Mouse (Mus musculus) olfactory bulb, adult 2 months (tissue): ENCODE measurements around the gene Gpd2. TPM values are rescaled to one million over a fixed set of nuclear protein-coding genes. Genes with fewer than 3 reads are reported as not detected.
A peak's percentile ranks its signal among the peaks of the same experiment; 100 is the strongest.

Source experiments
- H3K27ac ChIP-seq: fragments of 200-500 bp; 2 replicates; pipeline ENCODE4 v1.5.1; 2012; ENCODE audit warnings: low read depth, low read length; ENCODE audit not compliant: insufficient read depth
- H3K4me1 ChIP-seq: fragments of 200-500 bp; 2 replicates; pipeline ENCODE4 v1.6.1; 2012; ENCODE audit warnings: low read length; ENCODE audit not compliant: control insufficient read depth, insufficient read depth
- H3K4me3 ChIP-seq: fragments of 200-500 bp; 2 replicates; pipeline ENCODE4 v1.5.1; 2012; ENCODE audit warnings: mild to moderate bottlenecking, low read depth, low read length, moderate library complexity; ENCODE audit not compliant: insufficient read depth
- CTCF ChIP-seq: fragments of 200-500 bp; IDR thresholded peaks from 2 replicates; pipeline ENCODE4 v1.5.1; 2012; ENCODE audit warnings: low read depth, mild to moderate bottlenecking, low read length, moderate library complexity; ENCODE audit not compliant: insufficient read depth
- POLR2A ChIP-seq: fragments of 200-500 bp; IDR thresholded peaks from 2 replicates; pipeline ENCODE4 v1.6.1; 2012; ENCODE audit warnings: mild to moderate bottlenecking, low read depth, low read length, moderate library complexity; ENCODE audit not compliant: insufficient read depth
- WGBS: fragments of 180-500 bp; shearing (Covaris S2); methylation state at CpG from one replicate; pipeline ENCODE4 v1.1.7; 2018; 5-methylcytosine and 5-hydroxymethylcytosine counted together
- polyA plus RNA-seq: library from polyadenylated mRNA; stranded (reverse); fragments of >200 nt; gene quantifications from 2 replicates; pipeline ENCODE4 v1.2.4, GENCODE M21; 2012; ENCODE audit warnings: low replicate concordance; ENCODE audit not compliant: missing spikeins, insufficient read depth, insufficient read length

Gene Gpd2
- polyA plus RNA-seq, 1 experiment, result not detected

DNA sequence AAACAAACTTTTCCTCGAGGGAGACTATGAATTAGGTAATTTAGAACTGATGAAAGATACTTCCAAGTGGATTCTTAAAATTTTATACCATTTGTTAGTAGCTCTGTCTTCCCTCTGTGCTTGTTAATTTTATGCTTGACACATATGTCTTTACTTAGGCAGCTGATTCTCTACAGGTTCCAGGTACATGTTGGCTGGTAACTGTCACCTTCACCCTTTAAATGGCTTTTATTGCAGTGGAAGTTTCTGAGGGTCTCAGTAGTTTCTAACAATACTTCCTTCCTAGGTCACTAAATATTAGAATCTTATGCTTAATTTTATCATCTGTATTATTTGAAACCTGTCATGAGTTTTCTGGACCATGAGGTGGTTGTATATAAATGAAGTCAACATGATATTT, 105.5 kb downstream of the Gpd2 start:
- H3K27ac ChIP-seq, result no peak overlapping the region
- 74% methylated on average over 1 of the region's 1 CpGs for WGBS
- no peaks in the 10 kb centered on the region for H3K4me1 ChIP-seq
- TF ChIP-seq CTCF, result no peak
- no peak for TF ChIP-seq POLR2A
- H3K4me3 ChIP-seq, result no peak overlapping the region

DNA sequence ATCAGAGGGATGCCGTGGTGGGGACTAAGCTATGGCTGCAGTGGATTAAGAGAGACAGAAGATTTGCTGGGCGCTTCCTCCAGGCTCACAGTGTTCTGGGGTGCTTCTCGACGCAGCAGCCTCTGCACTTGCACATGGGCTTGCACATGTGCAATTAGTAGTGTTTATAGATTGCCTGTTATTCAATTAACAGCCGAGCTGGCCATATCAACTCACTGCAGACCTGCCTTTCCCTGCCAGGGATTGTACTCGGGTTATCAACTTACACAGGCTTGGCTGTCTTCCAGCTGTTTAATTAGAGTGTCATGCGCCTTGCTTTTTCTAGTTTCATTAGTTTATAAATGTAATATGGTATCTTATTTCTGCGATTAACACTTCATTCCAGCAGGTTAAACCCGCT, 113.2 kb downstream of the Gpd2 start:
- H3K27ac ChIP-seq, result no peak overlapping the region
- no peak for TF ChIP-seq CTCF
- no peak for TF ChIP-seq POLR2A
- peaks cover 2% of the 10 kb centered on the region; the same call in 1 of the 2 replicates for H3K4me1 ChIP-seq
- 38% methylated on average over 9 of the region's 9 CpGs for WGBS
- no peak overlapping the region for H3K4me3 ChIP-seq

DNA sequence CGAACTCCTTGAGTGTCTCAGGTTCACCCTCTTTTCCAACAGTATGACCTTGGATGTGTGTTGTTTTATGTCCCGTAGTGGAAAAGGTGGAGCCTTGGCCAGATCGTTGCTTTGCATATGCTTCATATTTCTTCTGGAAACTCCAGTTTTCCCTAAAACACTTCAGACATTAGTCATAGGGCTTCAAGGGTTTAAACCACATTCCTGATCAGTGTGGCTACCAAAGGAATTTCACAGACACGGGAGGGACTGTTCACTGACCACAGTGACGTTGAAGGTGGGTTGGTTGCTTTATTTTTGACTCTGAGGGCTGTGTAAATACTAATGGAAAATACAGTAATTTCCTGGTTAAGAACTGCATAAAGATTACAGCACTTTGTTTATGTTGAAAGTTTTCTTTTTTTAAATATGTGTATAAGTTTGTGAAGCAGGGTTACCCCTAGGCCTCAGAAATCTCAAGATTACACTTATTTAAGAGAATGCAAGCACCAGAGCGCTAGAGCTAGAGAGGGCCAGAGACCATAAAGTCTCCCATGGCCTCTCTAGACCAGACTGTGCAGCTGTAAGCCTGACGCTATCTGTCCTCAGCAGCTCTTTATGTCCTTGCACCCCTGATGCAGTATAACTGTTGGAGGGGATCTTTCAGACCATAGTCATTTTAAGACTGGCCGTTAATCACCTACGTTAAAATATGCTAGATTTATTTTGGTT, 116.4 kb downstream of the Gpd2 start:
- H3K27ac ChIP-seq, result no peak overlapping the region
- no peak for TF ChIP-seq POLR2A
- no peak for TF ChIP-seq CTCF
- no peak overlapping the region for H3K4me3 ChIP-seq
- peaks cover 2% of the 10 kb centered on the region; the same call in 1 of the 2 replicates for H3K4me1 ChIP-seq
- 96% methylated on average over 9 of the region's 9 CpGs for WGBS

DNA sequence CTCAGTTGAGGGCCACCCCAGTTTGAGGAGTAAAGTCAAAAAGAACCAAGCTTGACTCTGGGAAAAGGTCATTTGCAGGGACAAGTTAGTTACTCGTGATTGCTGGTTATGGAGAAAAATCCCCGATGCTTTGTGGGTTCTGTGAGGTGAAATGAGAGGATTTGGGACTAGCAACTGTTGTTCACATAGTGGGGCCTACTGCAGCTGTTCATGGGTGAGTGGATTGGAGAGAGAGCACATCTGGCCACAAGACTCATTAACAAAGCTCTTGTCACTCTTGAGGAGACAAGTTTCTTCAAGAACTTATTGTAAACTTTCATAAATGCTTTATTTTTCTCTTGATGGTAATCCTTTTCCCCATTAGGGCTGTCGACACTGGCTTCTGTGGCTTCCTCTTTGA, 117.4 kb downstream of the Gpd2 start:
- Histone ChIP-seq H3K4me1 (peaks cover 2% of the 10 kb centered on the region; the same call in 1 of the 2 replicates), H3K27ac (no peak overlapping the region), H3K4me3 (no peak overlapping the region)
- TF ChIP-seq CTCF (no peak), POLR2A (no peak)
- WGBS, result 74% methylated on average over 3 of the region's 3 CpGs

DNA sequence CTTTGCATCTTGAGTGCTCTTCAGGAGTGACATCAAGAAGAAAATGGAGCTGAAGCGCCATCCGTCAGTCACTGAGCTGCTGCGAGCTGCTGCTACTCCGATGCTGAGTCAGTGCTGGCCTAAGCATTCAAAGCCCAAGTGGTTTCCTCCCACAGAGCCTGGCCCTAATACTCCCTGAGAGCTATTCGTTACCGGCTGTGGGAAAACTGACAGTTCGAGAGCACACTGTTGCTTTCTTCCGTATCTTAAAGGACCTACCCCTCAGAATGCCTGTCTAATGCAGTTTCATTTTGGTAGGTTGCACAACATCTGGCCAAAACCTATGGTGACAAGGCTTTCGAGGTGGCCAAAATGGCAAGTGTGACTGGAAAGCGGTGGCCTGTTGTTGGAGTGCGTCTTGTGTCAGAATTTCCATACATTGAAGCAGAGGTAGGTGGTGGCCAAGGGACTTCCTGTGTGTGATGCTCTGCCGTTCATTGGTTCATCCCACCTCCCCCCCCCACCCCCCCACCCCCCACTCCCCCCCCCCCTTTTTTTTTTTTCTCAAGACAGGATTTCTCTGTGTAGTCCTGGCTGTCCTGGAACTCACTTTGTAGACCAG, 118.9 kb downstream of the Gpd2 start:
- TF ChIP-seq POLR2A (no peak), CTCF (no peak)
- no peak overlapping the region for H3K27ac ChIP-seq
- no peaks in the 10 kb centered on the region for H3K4me1 ChIP-seq
- no peak overlapping the region for H3K4me3 ChIP-seq
- WGBS, result 89% methylated on average over 12 of the region's 12 CpGs

DNA sequence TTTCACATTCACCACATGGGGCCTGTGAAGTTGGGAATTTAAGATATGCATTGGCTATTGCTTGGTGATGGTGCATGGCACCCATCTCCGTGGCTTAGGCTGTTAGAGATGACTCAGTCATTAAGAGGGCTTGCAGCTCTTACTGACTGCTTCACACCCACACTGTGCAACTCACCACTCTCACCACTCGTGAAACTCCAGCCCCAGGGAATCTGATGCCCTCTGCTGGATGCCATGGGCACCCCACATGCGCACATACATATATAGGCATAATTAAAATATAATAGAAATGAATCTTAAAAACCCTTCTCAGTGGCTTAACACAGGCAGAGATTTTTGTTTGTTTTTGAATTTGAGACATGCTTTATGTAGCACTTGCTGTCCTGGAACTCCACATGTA, 125.1 kb downstream of the Gpd2 start:
- no peak overlapping the region for H3K27ac ChIP-seq
- 77% methylated on average over 3 of the region's 3 CpGs for WGBS
- TF ChIP-seq POLR2A (no peak), CTCF (no peak)
- H3K4me3 ChIP-seq, result no peak overlapping the region
- no peaks in the 10 kb centered on the region for H3K4me1 ChIP-seq

DNA sequence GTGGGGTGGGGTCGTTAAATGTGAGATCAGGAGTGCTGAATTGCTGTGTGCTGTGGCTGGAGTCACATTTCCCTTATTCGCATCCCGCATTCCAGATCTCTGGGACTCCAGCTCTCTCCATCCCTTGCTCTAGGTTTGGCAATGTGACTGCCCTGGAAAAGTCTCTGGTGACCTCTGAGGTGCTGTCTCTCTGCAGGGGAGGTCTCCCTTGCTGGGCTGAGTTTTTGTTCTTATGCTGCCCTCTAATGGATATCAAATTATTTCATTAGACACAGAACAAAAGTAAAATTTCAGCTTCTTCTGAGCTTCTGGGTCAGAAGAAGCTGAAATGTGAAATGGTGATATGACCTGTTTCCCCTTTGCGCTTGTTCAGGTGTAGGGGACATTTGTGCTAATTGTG, 137.2 kb downstream of the Gpd2 start:
- TF ChIP-seq CTCF (no peak), POLR2A (no peak)
- 34% methylated on average over 4 of the region's 4 CpGs for WGBS
- Histone ChIP-seq H3K4me3 (peak overlapping the region; percentile 23; the same call in 1 of the 2 replicates), H3K4me1 (peaks cover 4% of the 10 kb centered on the region; the same call in 1 of the 2 replicates), H3K27ac (no peak overlapping the region)

DNA sequence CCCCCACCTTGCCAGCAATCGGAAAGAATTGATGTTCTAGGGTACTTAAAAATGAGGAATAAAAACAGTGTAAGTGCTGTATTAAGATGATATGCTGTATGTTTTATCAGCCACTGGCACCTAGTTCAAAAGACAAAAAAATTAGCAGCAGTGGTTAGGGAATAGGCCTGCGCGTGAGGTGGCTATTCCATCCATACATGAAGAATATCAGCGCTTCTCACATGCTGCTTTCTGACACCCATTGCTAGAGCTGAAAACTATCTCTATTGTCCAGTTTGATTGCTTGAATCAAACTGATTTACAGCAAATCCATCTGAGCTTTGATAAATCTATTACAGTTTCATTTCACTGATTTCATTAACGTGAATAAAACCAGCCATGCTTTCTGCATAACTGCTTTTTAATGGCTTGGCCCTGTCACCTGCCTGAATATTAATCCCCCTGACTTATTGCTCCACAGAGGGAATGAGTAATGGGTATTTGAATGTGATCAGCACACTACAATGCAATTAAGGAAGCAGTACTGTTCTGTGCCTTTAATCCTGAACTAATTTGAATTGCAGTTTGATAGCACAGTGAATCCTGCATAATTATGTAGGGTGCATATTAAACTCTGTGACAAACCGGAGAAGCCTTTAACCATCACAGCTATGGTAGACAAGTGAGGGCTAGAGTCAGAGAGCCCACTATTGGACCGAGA, 137.9 kb downstream of the Gpd2 start:
- 79% methylated on average over 7 of the region's 7 CpGs for WGBS
- no peak overlapping the region for H3K4me3 ChIP-seq
- no peak overlapping the region for H3K27ac ChIP-seq
- H3K4me1 ChIP-seq, result peaks cover 4% of the 10 kb centered on the region; the same call in 1 of the 2 replicates
- TF ChIP-seq POLR2A, result no peak
- no peak for TF ChIP-seq CTCF

DNA sequence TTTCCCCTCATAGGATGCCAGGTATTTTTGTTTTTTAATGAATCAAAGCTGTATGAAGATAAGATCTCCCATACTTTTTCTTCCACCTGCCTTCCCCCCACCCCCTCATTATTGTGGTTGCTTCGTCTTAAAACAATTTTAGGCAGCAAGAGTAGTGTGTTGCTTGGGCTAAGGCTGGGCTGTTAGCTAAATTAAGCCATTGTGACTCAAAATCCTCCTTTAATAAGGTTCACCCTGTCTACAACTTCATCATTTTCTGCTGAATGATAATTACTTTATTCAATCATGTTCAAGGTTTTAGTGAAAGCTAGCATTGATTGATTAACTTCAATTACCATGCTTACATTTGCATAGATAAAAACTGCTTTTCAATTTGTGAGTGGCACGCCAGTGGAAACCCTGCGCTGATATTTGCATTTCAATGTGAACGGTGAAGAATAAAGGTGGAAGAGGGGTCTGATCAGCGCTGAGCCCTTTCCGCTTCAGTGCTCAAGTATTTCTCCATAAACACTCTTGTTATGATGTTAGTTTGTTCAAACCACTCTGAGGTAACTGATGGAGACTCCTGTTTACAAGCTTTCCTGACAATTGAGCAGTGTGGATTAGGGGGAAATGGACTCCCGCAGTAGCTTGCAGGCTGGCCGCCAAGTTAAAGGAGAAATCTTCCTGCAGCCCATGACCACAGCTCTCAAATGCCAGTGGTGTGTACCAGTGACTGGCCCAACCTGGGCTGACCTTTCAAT, 140.9 kb downstream of the Gpd2 start:
- WGBS, result 50% methylated on average over 8 of the region's 8 CpGs
- TF ChIP-seq POLR2A, result no peak
- no peak for TF ChIP-seq CTCF
- no peak overlapping the region for H3K4me3 ChIP-seq
- no peak overlapping the region for H3K27ac ChIP-seq
- H3K4me1 ChIP-seq, result peaks cover 4% of the 10 kb centered on the region; the same call in 1 of the 2 replicates
